Mouse (Mus musculus): ENCODE results near the gene Drd3. TPM values are rescaled to one million over a fixed set of nuclear protein-coding genes. Genes with fewer than 3 reads are reported as not detected.

Drd3 gene
- polyA plus RNA-seq, 1 experiment from 2014 or later: 0.27 TPM

DNA sequence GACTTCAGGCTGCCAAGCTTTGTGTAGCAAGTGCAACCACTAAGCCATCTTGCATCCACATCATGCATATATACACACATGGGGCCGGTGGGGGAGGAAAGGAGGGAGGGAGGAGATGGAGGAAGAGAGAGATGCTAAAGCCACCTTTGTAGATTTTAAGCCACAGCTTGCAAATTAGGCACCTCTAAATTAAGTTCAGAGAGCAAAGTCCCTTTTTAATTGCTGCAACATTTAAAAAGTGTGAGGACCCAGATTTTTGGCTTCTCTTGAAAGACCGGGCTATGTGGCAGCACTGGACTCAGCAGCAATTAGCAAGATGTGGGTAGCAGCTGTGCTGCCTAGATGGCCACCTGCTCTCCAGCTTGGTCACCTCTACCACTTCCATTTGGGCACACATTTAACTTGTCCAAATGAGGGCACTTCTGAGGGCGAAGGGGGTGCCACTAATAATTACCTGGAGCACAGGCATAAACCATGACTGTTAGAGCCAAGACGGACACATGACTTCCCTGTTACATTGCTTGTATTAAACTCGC, 105.2 kb downstream of the Drd3 start:
- no peak for ATAC-seq (ENCODE audit: low FRiP score, low TSS enrichment)
- H3K36me3 ChIP-seq (ENCODE audit: control insufficient read depth, insufficient read depth, low read length): peaks cover 4% of the 10 kb centered on the region; the same call in 1 of the 2 replicates
- no peaks in the 10 kb centered on the region for H3K4me1 ChIP-seq (replicated peaks; ENCODE audit: control insufficient read depth, insufficient read depth)
- 87% methylated on average over 5 of the region's 5 CpGs for WGBS
- no peak overlapping the region for H3K27ac ChIP-seq (replicated peaks)
- DNase-seq (ENCODE audit: low spot score): no peak
- no peak overlapping the region for H3K9ac ChIP-seq (ENCODE audit: low read length)
- H3K9me3 ChIP-seq (ENCODE audit: control insufficient read depth, low read length): no peaks in the 10 kb centered on the region
- no peaks in the 10 kb centered on the region for H3K27me3 ChIP-seq (ENCODE audit: control insufficient read depth, insufficient read depth, low read length)
- H3K4me3 ChIP-seq (ENCODE audit: low read depth, low read length): no peak overlapping the region
- no peak overlapping the region for H3K4me2 ChIP-seq (replicated peaks; ENCODE audit: low read depth)
- no peak for TF ChIP-seq EP300 (optimal IDR thresholded peaks at IDR 0.05)
- TF ChIP-seq CTCF (IDR thresholded peaks at IDR 0.05; ENCODE audit: low read depth): no peak

DNA sequence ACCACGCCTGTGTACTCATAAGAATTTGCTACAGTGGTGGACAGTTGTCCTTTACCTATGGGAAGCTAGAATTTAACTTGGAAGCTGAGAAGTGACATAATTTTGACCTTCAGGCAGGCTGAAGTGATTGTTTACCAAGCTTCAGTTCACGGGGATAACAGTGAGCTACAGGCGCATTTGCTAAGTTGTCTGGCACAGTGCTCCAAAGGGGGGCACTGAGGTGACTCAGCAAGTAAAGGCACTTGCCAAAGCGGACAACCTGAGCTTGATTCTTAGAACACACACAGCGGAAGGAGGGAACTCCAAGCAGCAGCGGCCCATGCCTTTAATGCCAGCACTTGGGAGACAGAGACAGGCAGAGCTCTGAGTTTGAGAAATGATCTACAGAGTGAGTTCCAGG, 106.8 kb downstream of the Drd3 start:
- WGBS: 56% methylated on average over 6 of the region's 6 CpGs
- Histone ChIP-seq H3K9ac (ENCODE audit: low read length) (no peak overlapping the region), H3K4me3 (ENCODE audit: low read depth, low read length) (no peak overlapping the region), H3K4me2 (replicated peaks; ENCODE audit: low read depth) (no peak overlapping the region), H3K36me3 (ENCODE audit: control insufficient read depth, insufficient read depth, low read length) (peaks cover 4% of the 10 kb centered on the region; the same call in 1 of the 2 replicates), H3K27me3 (ENCODE audit: control insufficient read depth, insufficient read depth, low read length) (no peaks in the 10 kb centered on the region), H3K27ac (replicated peaks) (no peak overlapping the region), H3K9me3 (ENCODE audit: control insufficient read depth, low read length) (no peaks in the 10 kb centered on the region), H3K4me1 (replicated peaks; ENCODE audit: control insufficient read depth, insufficient read depth) (no peaks in the 10 kb centered on the region)
- TF ChIP-seq CTCF (IDR thresholded peaks at IDR 0.05; ENCODE audit: low read depth) (no peak), EP300 (optimal IDR thresholded peaks at IDR 0.05) (no peak)
- ATAC-seq (ENCODE audit: low FRiP score, low TSS enrichment): no peak
- peak; percentile 29 for DNase-seq (ENCODE audit: low spot score)

DNA sequence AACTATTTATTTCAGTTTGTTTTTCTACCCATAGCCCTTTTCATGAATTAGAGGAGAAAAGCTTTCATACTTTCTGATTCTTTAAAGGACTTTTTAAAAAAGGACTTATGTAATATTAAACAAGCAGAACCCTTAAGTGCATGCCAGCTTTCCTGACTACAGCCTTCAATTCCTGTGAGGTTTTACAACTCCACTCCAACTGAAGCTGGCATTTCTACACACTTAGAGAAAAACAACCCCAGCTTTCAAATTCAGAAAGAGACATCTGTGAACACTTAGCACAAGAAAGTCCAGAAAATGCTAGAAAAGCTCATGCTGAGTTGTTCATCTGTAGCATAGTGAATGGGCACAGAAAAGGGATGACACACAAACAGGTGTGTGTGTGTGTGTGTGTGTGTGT, 116.0 kb downstream of the Drd3 start:
- no peak for ATAC-seq (ENCODE audit: low FRiP score, low TSS enrichment)
- no peaks in the 10 kb centered on the region for H3K4me1 ChIP-seq (replicated peaks; ENCODE audit: control insufficient read depth, insufficient read depth)
- H3K9me3 ChIP-seq (ENCODE audit: control insufficient read depth, low read length): no peaks in the 10 kb centered on the region
- H3K4me2 ChIP-seq (replicated peaks; ENCODE audit: low read depth): no peak overlapping the region
- no peak for DNase-seq (ENCODE audit: low spot score)
- no peak overlapping the region for H3K4me3 ChIP-seq (ENCODE audit: low read depth, low read length)
- no peaks in the 10 kb centered on the region for H3K27me3 ChIP-seq (ENCODE audit: control insufficient read depth, insufficient read depth, low read length)
- no peak overlapping the region for H3K9ac ChIP-seq (ENCODE audit: low read length)
- H3K27ac ChIP-seq (replicated peaks): no peak overlapping the region
- no peak for TF ChIP-seq EP300 (optimal IDR thresholded peaks at IDR 0.05)
- no peak for TF ChIP-seq CTCF (IDR thresholded peaks at IDR 0.05; ENCODE audit: low read depth)
- peaks cover 9% of the 10 kb centered on the region; the same call in 1 of the 2 replicates for H3K36me3 ChIP-seq (ENCODE audit: control insufficient read depth, insufficient read depth, low read length)

DNA sequence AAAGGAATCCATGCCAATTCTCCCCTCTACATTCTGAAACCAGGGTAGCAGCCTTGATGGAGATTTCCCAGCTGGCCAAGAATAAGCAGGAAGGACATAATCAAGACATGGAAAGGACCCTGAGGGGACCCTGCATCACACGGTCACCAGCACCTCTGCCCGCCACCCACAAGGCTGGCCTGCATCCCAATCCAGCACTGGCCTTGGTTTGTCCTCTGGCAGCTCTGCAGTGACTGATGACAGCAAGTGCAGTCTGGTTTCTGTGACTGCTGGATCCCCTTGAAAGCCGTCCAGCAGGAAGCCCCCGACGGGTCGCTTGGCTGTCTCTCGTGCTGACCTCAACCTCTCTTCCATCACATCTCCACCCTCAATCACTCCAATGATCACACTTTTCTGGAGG, 117.6 kb downstream of the Drd3 start:
- DNase-seq (ENCODE audit: low spot score): no peak
- no peaks in the 10 kb centered on the region for H3K9me3 ChIP-seq (ENCODE audit: control insufficient read depth, low read length)
- H3K4me2 ChIP-seq (replicated peaks; ENCODE audit: low read depth): no peak overlapping the region
- H3K9ac ChIP-seq (ENCODE audit: low read length): no peak overlapping the region
- H3K4me3 ChIP-seq (ENCODE audit: low read depth, low read length): no peak overlapping the region
- TF ChIP-seq CTCF (IDR thresholded peaks at IDR 0.05; ENCODE audit: low read depth) (no peak), EP300 (optimal IDR thresholded peaks at IDR 0.05) (no peak)
- no peaks in the 10 kb centered on the region for H3K27me3 ChIP-seq (ENCODE audit: control insufficient read depth, insufficient read depth, low read length)
- 84% methylated on average over 7 of the region's 7 CpGs for WGBS
- H3K36me3 ChIP-seq (ENCODE audit: control insufficient read depth, insufficient read depth, low read length): peaks cover 16% of the 10 kb centered on the region
- H3K27ac ChIP-seq (replicated peaks): no peak overlapping the region
- no peak for ATAC-seq (ENCODE audit: low FRiP score, low TSS enrichment)
- no peaks in the 10 kb centered on the region for H3K4me1 ChIP-seq (replicated peaks; ENCODE audit: control insufficient read depth, insufficient read depth)

Small RNA genes within 50 kb of the gene (microRNA-seq; reads per million reads assigned to microRNA genes)
- gene Gm25996: not detected

Other genes starting within 250 kb of the Drd3 start
- gene Tigit, start 89.9 kb upstream of the Drd3 start, polyA plus RNA-seq (2015; fragmentation: Nextera tagmentation; extraction: Ambion mirVana): not detected in 2 replicates
- gene Ccdc191, start 135.8 kb downstream of the Drd3 start, polyA plus RNA-seq (2015; fragmentation: Nextera tagmentation; extraction: Ambion mirVana): 5.0 and 5.4 TPM in 2 replicates
- 10.9 and 11.0 TPM in 2 replicates for gene Qtrt2, start 172.8 kb downstream of the Drd3 start, polyA plus RNA-seq (2015; fragmentation: Nextera tagmentation; extraction: Ambion mirVana)
- 2.4 and 2.5 TPM in 2 replicates for gene Zdhhc23, start 225.8 kb downstream of the Drd3 start, polyA plus RNA-seq (2015; fragmentation: Nextera tagmentation; extraction: Ambion mirVana)

Measured in stomach, postnatal 0 days (tissue).